Mouse (Mus musculus) adrenal gland, postnatal 4 days (tissue): ENCODE data around the gene Cercam. TPM values are rescaled to one million over a fixed set of nuclear protein-coding genes. Genes with fewer than 3 reads are reported as not detected.

ENCODE experiments used
- DNase-seq, 2 experiments: peaks; one replicate each; pipeline ENCODE4 v3.0.0; 2021 to 2022; ENCODE audit warnings: low spot score in 2 of 2, mixed read lengths in 2 of 2
- long read RNA-seq, 2 experiments: library from polyadenylated mRNA; stranded (forward); transcript quantifications; one replicate each; pipeline ENCODE4 v2.0.0; 2021
- total RNA-seq, 2 experiments: library from RNA; stranded (reverse); gene quantifications; 2 replicates each; pipeline ENCODE4 v1.2.3; 2021

Gene Cercam
- total RNA-seq: 10 to 100 TPM; 28.3 to 34.4 TPM
- long read RNA-seq, experiment 1, transcript Cercam-201 (12 exons, 2,715 nt): major isoform, 6 of 10 reads
- long read RNA-seq, experiment 1, partial matches to known transcripts: 3 of 10 reads
- long read RNA-seq, experiment 1, other reads (novel, unspliced or antisense): 1 of 10 reads
- long read RNA-seq, experiment 2, transcript Cercam-201 (12 exons, 2,715 nt): major isoform, 6 of 10 reads
- long read RNA-seq, experiment 2, partial matches to known transcripts: 2 of 10 reads
- long read RNA-seq, experiment 2, other reads (novel, unspliced or antisense): 2 of 10 reads

DNA sequence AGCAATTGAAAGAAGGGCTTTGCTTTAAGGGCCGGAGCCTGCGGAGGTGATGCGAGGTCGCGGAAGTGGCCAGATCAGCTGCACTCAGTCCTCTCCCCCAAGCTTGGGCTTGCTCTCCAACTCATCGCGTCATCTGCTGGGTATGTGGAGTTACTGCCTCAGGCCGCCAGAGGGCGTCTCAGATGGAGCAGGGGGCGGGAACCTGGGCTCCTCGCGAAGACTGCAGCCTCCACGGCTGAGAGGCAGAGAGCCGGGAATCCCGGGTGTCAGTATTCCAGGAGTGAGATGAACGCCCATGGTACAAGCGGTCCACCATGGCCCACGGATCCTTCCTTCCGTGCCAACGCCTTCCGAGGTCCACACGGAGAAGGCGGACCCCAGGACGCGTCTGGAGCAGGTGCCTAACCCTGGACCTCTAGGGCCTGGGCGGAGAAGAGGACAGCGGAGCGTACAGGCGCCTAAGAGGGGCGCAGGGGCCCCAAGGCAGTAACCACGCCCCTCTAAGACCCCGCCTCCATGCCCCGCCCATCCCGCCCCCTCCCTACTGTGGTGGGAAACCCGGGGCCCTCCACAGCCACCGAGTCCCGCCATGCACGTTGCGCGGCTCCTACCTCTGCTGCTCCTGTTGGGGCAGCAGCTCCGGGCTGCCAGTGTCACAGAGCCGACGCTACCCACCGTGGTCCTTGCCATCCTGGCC lies at the start of gene Cercam:
Gene Cercam, plus strand, starts transcription at position 216 of the 697 bp plus-strand sequence.
- DNase-seq: peak; percentile 54 to 76

DNA sequence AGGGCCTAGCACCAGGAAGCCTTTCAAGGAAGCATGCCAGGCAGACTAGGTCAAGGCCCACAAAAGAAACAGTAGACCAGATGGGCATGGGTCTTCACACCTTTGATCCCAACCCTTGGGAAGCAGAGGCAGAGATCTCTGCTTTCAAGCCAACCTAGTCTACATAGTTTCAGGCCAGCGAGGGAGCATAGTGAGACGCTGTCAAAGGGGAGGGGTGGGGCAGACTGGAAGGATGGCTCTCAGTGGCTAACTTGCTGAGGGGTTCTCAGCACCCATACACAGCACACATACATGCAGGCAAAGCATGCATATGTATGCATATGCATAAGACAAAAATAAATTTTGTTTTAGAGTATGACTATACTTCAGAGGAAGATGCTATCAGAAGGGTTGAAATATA lies 49.6 kb upstream of the Cercam start:
- no peak for DNase-seq

DNA sequence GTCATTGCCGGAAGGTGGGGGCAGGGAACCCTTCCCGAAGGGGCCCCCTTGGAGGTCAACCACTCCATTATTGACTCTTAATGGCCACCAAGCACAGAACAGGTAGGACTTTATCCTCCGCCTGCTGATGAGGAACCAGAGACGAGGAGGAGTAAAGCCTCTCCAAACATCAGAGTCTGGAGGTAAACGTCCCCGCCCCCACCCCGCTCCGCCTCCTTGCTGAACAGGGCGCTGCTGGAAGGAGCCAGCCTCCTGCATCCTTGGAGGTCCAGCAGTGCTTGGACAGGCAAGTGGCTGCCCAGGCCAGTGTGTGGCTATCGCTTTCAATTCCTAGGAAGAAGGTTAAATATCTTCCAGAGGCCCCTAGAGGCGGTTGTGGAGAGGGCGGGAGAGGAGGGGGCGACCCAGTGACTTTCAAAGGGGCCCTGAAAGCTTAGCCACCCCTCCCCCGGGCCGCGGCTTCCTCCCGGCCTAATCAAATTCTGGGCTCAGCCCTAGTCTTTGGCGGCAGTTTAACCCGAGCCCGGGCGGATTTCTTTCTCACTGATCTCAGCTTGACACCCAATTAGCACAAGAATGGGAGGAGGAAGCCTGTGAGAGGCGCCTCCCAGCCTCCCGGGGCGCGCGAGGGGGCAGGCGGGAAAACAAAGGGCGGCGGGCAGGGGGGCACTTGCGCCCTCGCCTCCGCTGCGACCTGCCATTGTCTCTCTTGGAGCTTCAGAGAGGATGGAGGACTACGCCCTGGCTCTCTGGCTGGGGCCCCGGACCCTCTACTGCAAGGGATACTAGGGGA lies 48.7 kb upstream of the Cercam start, which contains the start of gene Urm1:
Gene Urm1, plus strand, starts transcription at position 51 of the 793 bp plus-strand sequence.
- peak in 1 of 2 experiments; percentile 52 for DNase-seq

DNA sequence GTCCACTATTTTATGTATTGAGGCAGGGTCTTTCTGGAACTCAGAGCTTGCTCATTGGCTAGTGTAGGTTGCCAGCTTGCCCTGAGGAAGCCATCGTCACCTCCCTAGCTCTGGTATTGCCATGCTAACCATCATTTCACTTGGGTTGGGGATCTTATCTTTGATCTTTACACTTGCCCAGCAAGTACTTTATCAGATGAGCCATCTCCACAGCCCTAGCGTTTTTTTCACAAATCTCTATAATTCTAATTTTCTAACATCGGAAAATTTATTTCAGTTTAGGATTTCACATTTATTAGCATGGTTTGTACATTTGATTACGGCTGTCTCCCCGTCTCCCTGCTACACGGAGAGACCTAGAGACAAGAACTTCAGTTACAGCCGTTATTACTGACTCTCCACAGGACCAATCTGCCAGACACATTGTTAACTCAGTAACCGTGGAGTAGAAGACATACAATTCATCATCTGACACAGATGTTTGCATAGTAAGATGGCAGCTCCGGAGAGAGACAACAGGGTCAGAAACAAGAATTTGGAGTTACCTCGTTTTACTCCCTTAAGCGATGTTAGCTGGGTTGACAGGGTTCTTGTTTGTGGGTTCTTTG lies 42.5 kb upstream of the Cercam start:
- DNase-seq: no peak

DNA sequence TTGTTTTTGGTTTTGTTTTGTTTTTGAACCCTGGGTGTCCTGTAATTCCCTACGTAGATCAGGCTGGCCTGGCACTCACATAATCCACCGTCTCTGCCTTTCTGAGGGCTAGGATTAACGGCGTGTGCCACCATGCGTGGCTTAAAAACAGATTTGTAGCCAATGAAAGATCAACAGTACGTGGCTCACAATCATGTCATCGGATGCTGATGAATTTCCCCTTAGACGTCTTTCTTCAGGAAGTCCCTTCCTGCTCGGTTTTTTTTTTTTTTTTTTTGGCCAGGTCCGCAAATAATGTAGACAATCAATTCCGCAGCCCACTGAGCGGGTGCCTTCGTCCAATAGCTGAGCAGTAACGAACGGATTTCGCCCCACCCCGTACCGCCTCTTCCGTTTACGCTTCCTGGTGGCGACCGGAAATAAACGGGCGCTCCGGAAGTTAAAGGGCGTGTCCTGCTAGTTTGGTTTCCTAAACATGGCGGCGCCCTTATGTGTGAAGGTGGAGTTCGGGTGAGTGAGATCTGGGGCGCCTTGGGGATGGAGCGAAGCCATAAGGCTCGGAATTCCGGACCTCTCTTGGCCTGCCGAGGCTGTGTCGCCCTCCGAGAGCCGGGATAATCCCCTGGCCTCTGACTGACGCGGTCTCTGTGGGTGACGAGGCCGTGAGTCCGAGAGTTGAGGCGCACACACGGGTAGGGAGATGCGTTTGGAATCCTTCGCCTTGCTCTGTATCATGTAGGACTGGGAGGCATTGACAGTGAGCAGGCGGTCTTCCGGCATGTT lies 41.8 kb upstream of the Cercam start:
- peak; percentile 72 to 87 for DNase-seq

- no peak for DNase-seq
These were observed 41.3 kb upstream of the Cercam start for GRCm38 (mm10) chr2:29827709-29828024.

GRCm38 (mm10) chr2:29831106-29831505 lies 37.9 kb upstream of the Cercam start:
- DNase-seq: no peak

DNA sequence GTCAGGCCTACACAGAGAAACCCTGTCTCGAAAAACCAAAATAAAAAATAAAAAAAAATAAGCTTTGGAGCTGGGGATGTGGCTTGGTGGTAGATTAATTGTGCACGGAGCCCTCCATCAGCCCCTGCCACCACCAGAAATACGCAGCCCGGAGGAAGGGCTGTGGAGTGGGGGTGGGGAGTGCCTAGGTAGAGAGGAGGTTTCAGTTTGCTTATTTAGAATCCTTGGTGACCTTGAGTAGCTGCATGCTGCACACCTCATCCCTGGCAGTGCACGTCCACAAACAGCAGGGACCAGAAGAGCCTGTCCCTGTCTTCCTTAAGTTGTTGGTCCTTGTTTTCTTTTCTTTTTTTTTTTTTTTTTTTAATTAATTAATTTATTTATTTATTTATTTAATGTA lies 35.2 kb upstream of the Cercam start:
- no peak for DNase-seq

GRCm38 (mm10) chr2:29835391-29835899 lies 33.5 kb upstream of the Cercam start:
- DNase-seq: no peak

GRCm38 (mm10) chr2:29839460-29839859 lies 29.5 kb upstream of the Cercam start:
- DNase-seq: no peak

DNA sequence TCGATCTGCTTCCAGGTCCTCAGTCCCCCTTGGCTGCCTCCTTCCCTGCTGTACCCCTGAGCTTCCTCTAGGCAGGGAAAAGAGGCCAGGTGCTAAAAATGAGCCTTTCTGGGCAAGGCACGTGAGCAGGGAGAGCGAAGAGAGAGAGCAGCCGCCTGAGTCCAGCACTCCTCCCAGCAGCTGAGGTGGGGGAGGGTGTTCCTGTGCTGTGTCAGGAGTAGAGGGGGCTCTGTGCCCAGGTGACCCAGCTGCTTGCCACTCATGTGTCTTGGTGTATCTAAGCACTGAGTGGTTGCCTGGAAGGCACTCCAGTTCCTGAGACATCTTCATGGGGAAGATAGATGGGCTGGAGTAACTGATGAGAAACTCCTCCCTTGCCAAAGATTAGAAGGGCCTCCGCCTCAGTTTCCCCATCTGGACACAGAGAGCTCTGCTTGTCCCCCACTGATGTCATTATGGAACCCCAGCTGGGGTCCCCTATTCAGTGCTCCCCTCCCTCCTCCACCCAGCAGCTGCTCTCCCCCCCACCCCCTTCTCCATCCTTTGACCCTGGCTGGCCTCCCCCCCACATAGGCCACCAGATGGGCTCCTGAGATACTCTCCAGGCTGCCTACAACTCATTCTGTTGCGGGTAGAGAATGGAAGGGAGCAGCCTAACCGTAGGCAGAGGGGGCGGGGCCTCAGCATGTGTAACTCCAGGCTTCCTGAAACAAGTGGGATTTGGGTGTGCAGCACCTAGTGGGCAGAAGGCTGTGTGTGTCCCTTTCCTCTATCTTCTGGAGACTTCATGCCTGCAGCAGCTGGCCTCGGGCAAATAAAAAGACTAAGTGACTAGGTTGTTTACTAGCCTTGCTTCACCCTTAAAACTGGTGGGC lies 25.5 kb upstream of the Cercam start:
- no peak for DNase-seq

- no peak for DNase-seq
These were observed 24.8 kb upstream of the Cercam start for GRCm38 (mm10) chr2:29844115-29844514.

DNA sequence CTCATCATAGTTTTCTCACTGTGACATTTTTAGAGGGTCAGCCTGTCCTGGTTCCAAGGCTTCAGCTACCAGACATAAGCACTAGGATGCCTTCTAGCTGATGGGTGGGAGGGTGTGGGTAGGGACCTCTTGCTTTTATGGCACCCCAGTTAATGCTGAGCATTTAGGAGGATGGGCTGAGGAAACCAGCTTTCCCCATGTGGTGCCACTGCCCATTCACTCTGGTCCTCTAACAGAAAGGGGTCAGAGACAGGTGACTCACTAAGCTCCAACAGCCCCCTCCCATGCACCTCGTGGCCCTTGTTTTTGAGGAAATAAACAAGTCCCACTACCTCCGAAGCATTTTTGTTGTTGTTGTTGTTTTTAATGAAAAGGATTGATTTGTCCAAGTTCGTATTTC lies 24.3 kb upstream of the Cercam start:
- no peak for DNase-seq

- DNase-seq: no peak
These were observed 23.3 kb upstream of the Cercam start for GRCm38 (mm10) chr2:29845636-29846035.

DNA sequence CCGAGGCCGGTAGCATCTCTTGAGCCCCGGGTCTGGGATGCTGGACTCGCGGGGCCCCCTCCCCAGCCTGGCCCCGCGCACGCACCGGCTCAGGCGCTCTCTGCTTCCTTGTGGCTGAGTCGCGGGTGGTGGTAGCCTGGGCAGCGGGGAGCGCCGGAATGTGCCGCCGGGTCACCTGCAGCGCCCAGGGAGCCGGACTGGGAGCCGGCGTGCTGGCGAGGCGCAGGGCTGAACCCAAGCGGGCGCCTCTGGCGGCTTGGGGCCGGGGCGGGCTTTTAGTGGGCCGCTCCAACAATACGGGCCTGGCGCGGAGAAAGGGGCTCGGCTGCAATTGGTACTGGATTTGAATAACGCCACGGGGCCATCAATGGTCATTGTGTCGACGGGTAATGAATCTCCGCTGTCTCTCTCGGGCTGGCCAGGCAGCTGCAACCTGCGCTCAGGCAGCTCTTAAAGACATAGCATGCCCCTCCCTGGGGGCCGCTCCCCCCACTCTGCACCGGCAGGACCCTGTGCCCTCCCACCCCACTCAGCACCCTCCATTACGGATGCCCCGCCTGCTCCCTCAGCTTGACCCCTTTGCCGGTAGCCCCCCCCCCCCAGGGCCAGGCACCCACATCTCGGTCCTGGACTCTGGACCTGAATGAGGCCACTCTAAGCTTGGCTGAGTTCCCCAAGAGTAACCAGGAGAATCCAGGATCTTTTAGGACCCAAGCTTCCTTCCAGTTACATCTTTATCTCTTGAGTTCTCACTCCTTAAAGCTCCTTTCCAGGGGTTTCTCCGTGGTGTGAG lies 22.7 kb upstream of the Cercam start:
- no peak for DNase-seq

- no peak for DNase-seq
These were observed 22.1 kb upstream of the Cercam start for GRCm38 (mm10) chr2:29846911-29847310.

- no peak for DNase-seq
These were observed 19.9 kb upstream of the Cercam start for GRCm38 (mm10) chr2:29849041-29849440.

DNA sequence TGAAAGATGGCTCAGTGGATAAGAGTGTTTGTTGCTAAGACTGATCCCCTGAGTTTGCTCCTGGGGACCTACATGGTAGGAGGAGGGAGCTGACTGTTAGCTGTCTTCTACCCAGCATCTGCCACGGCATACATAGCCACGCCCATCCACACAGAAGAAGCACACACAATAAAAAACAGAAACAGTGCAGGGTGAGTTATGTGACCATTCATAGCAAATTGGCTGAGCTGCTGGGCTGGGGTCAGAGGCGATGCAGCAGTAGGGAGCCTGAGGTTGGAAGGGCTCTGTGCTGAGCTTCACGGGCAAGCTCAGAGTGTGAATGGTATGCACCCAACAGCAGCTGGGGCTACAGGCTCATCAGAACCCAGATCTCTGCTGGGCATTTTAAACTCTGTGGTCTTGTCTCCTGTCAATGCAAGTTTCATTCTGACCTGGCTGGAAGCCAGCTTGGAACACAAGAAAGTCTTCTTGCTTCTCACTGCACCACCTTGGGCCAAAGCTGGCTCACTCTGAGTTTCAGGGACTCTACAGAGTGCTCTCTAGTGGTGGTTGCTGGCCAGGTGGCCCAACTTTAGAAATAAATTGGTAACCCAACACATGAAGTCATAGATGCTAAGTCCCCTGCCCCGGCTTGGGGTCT lies 19.0 kb upstream of the Cercam start:
- no peak for DNase-seq
